Mouse (Mus musculus): ENCODE measurements around the gene Hoxb7.

GRCm38 (mm10) chr11:96318368-96319070 lies 32.1 kb downstream of the Hoxb7 start:
- no peak for TF ChIP-seq CTCF (IDR thresholded peaks at IDR 0.05; ENCODE audit: insufficient read depth, low read length)
- TF ChIP-seq POLR2A (IDR thresholded peaks at IDR 0.05; ENCODE audit: borderline replicate concordance, extremely low read depth, low read depth, low read length) = no peak

Data from lung, adult 2 months (tissue).